Mouse (Mus musculus) heart, postnatal 0 days (tissue): ENCODE data around the gene Npc1l1. TPM values are rescaled to one million over a fixed set of nuclear protein-coding genes. Genes with fewer than 3 reads are reported as not detected.
A peak's percentile ranks its signal among the peaks of the same experiment; 100 is the strongest.

Experiments
- ATAC-seq: fragments of 200-750 bp; cut with Nextera tagmentation; 2 replicates; pipeline ENCODE4 v1.8.0; 2017; ENCODE audit warnings: low read depth, moderate number of reproducible peaks, moderate library complexity; ENCODE audit not compliant: insufficient read depth
- DNase-seq: peaks from one replicate; pipeline ENCODE4 v3.0.0-alpha.2; 2016; ENCODE audit warnings: low spot score
- H3K27ac ChIP-seq: fragments of 300-500 bp; sonication (generic); 2 replicates; pipeline ENCODE4 v1.5.1; 2014; ENCODE audit warnings: low read depth, mild to moderate bottlenecking
- H3K27me3 ChIP-seq: fragments of 300-500 bp; sonication (generic); 2 replicates; pipeline ENCODE4 v1.6.1; 2014; ENCODE audit warnings: low read length, mixed read lengths; ENCODE audit not compliant: control insufficient read depth, insufficient read depth
- H3K36me3 ChIP-seq: fragments of 300-500 bp; sonication (generic); replicated peaks from 2 replicates; pipeline ENCODE4 v1.6.1; 2014; ENCODE audit warnings: low read length, mixed read lengths; ENCODE audit not compliant: control insufficient read depth, insufficient read depth
- H3K4me1 ChIP-seq: fragments of 300-500 bp; sonication (generic); 2 replicates; pipeline ENCODE4 v1.6.1; 2014; ENCODE audit warnings: antibody characterized with exemption; ENCODE audit not compliant: control insufficient read depth, insufficient read depth
- H3K4me2 ChIP-seq: fragments of 300-500 bp; sonication (generic); 2 replicates; pipeline ENCODE4 v1.6.1; 2014; ENCODE audit warnings: low read depth, mild to moderate bottlenecking, low read length, moderate library complexity
- H3K4me3 ChIP-seq: fragments of 300-500 bp; sonication (generic); 2 replicates; pipeline ENCODE4 v1.5.1; 2014; ENCODE audit warnings: low read depth, low read length
- H3K9ac ChIP-seq: fragments of 300-500 bp; sonication (generic); replicated peaks from 2 replicates; pipeline ENCODE4 v1.6.1; 2014; ENCODE audit warnings: low read depth, low read length, mixed read lengths
- H3K9me3 ChIP-seq: fragments of 300-500 bp; sonication (generic); replicated peaks from 2 replicates; pipeline ENCODE4 v1.6.1; 2016; ENCODE audit warnings: low read length; ENCODE audit not compliant: control insufficient read depth
- CTCF ChIP-seq: IDR thresholded peaks from 2 replicates; pipeline ENCODE4 v1.5.1; 2016; ENCODE audit warnings: antibody characterized with exemption, control low read depth, low read depth
- EP300 ChIP-seq: IDR thresholded peaks from 2 replicates; pipeline ENCODE4 v1.6.1; 2016; ENCODE audit warnings: antibody characterized with exemption, low read depth
- WGBS: fragments of 180-500 bp; shearing (Covaris S2); extraction: QIAGEN DNeasy Blood & Tissue Kit; methylation state at CpG from one replicate; pipeline ENCODE4 v1.1.7; 2014; 5-methylcytosine and 5-hydroxymethylcytosine counted together
- polyA plus RNA-seq: library from polyadenylated mRNA; unstranded; fragments of >200 nt; fragmentation: Nextera tagmentation; extraction: Ambion mirVana; gene quantifications from 2 replicates; pipeline ENCODE4 v1.2.1, GENCODE M21; 2015
- total RNA-seq: library from RNA; depleted of rRNA; stranded (reverse); fragments of >200 nt; gene quantifications from 2 replicates; pipeline ENCODE4 v1.2.3, GENCODE M21; 2014; ENCODE audit warnings: low replicate concordance

Gene Npc1l1
- total and polyA plus RNA-seq, 2 experiments from 2014 or later: 0.04 TPM; not detected in 1

DNA sequence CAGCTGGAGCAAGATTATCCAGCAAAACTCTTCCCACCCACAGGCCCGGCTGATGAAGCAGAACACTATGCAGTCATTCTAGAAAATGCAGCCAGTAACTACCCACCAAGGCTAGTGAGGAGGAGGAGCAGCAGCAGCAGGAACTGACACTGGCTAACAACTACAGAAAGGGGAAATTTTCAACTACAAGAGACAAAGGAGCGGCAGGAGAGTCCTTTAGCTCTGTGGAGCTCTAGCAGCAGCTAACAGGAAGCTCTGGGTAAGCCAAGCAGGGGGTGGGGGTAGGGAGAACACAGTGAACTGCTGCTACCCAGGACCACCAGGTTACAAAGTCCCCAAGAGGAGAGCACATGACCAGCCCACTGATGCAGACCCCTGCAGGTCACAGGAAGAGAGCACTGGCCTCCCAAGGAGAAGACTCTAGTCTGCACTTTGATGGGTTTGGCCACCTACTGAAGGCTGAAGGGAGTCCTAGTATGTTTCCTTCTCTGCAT is 51.2 kb downstream of the Npc1l1 start:
- DNase-seq (peak; percentile 46), ATAC-seq (no peak)
- H3K4me1 ChIP-seq: peaks cover 38% of the 10 kb centered on the region
- H3K4me2 ChIP-seq: no peak overlapping the region
- TF ChIP-seq CTCF (no peak), EP300 (no peak)
- H3K9me3 ChIP-seq: no peaks in the 10 kb centered on the region
- peak overlapping the region; percentile 67 for H3K27ac ChIP-seq
- no peak overlapping the region for H3K4me3 ChIP-seq
- WGBS: 33% methylated on average over 2 of the region's 2 CpGs
- H3K36me3 ChIP-seq: no peaks in the 10 kb centered on the region
- H3K9ac ChIP-seq: no peak overlapping the region; the same call in 1 of the 2 replicates
- no peaks in the 10 kb centered on the region for H3K27me3 ChIP-seq

DNA sequence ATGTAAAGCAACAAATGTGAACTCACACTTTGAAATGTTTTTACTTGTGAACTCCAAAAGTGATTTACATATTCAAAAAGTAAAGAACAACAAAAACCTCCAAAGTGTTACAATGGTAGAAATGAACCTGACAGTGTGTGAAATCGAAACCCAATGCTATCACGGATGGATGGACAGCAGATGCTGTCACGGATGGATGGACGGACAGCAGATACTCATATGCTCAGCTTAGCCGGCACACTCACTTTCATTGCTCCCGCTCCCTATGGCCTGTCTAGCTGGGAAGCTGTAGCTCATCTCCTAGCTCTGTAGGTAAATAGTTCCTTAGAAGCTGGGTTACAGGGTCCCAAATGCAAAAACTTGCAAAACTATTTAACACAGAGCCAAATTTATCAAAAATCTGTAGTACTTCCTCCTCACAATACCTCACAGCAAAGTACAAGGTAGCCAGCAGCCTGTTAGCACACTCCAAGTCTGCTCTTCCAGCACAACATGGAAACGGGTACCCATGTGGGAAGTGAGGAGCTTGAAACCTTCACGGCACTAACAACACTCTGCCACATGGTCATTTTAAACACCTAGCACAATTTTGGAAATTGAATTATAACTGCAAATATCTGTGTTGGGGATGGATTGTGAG is 52.0 kb downstream of the Npc1l1 start:
- no peak for ATAC-seq
- Histone ChIP-seq H3K9me3 (no peaks in the 10 kb centered on the region), H3K27ac (peak overlapping the region; percentile 67; the same call in 1 of the 2 replicates), H3K36me3 (no peaks in the 10 kb centered on the region), H3K4me3 (no peak overlapping the region), H3K4me1 (peaks cover 36% of the 10 kb centered on the region), H3K27me3 (no peaks in the 10 kb centered on the region), H3K9ac (no peak overlapping the region), H3K4me2 (no peak overlapping the region)
- DNase-seq: no peak
- WGBS: 77% methylated on average over 8 of the region's 8 CpGs
- TF ChIP-seq EP300 (no peak), CTCF (no peak)

DNA sequence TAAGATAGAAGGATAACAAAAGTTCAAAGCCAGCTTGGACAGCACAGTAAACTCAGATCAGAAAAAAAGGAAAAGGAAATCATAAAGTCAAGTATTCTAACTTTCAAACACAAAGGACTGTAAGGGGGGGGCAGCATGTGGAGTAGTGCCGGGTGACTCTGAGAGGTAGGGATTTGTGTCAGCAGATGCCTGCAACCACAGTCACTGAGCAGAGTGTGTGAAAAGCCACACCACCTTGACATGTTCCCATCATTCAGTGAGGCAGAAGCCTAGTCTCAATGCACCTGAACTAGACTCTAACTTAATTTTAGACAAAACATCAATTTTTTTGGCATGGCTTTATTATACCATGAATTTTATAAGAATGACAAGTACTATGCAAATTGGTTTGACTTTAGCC is 54.4 kb downstream of the Npc1l1 start:
- no peak overlapping the region for H3K4me2 ChIP-seq
- H3K27ac ChIP-seq: peak overlapping the region; percentile 58; the same call in 1 of the 2 replicates
- 4% methylated on average over 1 of the region's 1 CpGs for WGBS
- H3K9me3 ChIP-seq: no peaks in the 10 kb centered on the region
- no peak overlapping the region for H3K4me3 ChIP-seq
- no peak overlapping the region for H3K9ac ChIP-seq
- no peak for TF ChIP-seq CTCF
- TF ChIP-seq EP300: no peak
- H3K27me3 ChIP-seq: no peaks in the 10 kb centered on the region
- H3K36me3 ChIP-seq: no peaks in the 10 kb centered on the region
- ATAC-seq (no peak), DNase-seq (no peak)
- H3K4me1 ChIP-seq: peaks cover 33% of the 10 kb centered on the region

DNA sequence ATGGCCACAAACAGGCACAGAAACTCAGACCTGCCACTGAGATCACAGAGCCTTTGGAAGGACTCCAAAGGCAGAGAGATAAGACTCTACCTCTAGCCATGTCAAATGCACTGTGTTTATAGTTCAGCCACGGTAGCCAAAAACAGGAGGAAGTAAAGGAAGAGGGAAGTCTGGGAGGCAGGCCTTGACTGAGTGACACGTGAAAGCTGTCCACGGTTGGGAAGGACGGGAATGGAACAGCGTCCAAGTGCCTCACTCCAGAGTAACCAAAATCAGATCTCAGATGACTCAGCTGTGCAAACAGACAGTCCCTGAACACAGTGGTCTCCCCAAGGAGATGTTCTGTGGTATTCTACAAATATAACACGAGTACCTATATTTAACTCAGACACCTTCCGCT is 55.2 kb downstream of the Npc1l1 start:
- Histone ChIP-seq H3K27ac (peak overlapping the region; percentile 58), H3K4me1 (peaks cover 33% of the 10 kb centered on the region), H3K27me3 (no peaks in the 10 kb centered on the region), H3K4me2 (peak overlapping the region; percentile 24), H3K4me3 (no peak overlapping the region), H3K9me3 (no peaks in the 10 kb centered on the region), H3K9ac (no peak overlapping the region), H3K36me3 (no peaks in the 10 kb centered on the region)
- ATAC-seq (peak; percentile 88), DNase-seq (peak; percentile 74)
- 7% methylated on average over 7 of the region's 7 CpGs for WGBS
- no peak for TF ChIP-seq CTCF
- no peak for TF ChIP-seq EP300

DNA sequence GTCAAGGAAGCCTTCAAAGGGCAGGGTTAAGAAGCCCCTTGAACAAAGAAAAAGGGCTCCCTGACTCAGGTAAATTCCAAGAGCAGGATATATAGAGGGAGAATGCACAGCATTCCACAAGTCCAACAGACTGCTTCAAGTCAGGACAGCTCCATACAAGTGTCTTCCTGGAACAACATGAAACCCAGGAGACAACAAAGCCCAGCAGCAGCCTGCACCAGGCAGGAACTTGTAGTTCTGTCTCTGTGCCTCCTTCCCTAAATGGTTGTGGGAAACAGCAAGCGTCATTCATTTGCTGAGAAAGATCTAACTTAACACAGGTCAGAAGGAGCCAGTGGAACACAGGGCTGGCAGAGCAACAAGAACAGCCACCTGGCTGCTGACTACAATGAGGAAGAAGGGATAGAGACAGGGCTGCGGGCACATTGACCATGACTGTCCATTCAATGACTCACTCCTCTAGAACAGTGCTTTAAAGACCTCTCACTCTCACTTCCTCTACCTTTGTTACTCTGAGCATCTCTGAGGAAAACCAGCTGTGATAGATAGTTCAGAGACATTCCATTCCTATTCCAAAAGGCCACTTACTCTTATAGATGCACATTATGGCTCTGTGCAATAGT is 60.8 kb downstream of the Npc1l1 start:
- DNase-seq: no peak
- Histone ChIP-seq H3K4me1 (no peaks in the 10 kb centered on the region), H3K9ac (no peak overlapping the region), H3K27ac (no peak overlapping the region), H3K4me2 (no peak overlapping the region), H3K27me3 (no peaks in the 10 kb centered on the region), H3K9me3 (no peaks in the 10 kb centered on the region), H3K4me3 (no peak overlapping the region), H3K36me3 (no peaks in the 10 kb centered on the region)
- WGBS: 61% methylated on average over 2 of the region's 2 CpGs
- ATAC-seq: no peak
- TF ChIP-seq EP300 (no peak), CTCF (no peak)
